In the genomic region with DNA sequence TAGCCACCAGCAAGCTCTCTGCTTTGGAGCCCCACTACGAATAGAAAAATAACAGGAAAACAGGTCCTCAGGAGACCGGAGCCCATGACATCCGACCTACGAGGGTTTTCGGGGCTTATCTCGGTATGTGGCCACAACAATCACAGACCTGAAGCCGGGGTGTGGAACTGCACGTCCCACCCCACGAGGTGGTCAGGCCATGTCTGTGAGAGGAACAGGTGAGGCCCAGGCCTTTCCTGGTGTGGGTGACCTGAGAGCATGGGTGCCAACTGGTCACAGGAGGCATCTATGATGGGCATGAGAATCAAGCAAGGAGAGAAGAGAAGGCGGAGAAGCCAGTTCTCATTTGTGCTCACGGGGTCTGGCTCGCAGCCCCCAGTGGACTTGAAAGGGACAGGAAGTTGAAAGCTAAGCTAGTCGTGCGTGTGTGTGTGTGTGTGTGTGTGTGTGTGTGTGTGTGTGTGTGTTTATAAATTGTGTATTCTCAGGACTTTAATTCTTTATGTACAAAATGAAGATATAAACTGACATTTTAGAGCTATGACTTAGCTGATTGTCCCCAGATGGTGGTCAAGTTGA, we compare ENCODE assay signal across 9 mouse cellular contexts.
DNase-seq lines count a peak whose midpoint lies in the region; ATAC-seq and TF ChIP-seq lines count a peak whose summit lies in the region.
"Had no signal": no experiment of that assay in that cellular context is flagged by ENCODE, and none has a peak within 500 bp of the region (broad histone marks: within the 10 kb centered on the region; RNA-seq: fewer than 3 reads in every experiment).

No protein-coding gene starts in this region.

- H3K36me3 ChIP-seq in lung, embryonic 14.5 days (ENCODE audit: insufficient read depth), result no peaks in the 10 kb centered on the region
- no peaks in the 10 kb centered on the region; the same call in 1 of the 2 replicates for H3K36me3 ChIP-seq in heart, postnatal 0 days (replicated peaks; ENCODE audit: control insufficient read depth, insufficient read depth, low read length)
- no peaks in the 10 kb centered on the region for H3K36me3 ChIP-seq in forebrain, postnatal 0 days (ENCODE audit: insufficient read depth)
- H3K36me3 ChIP-seq: forebrain, embryonic 15.5 days had no signal

- TF ChIP-seq POLR2A in lung, adult 2 months (IDR thresholded peaks at IDR 0.05; ENCODE audit: borderline replicate concordance, extremely low read depth, low read depth, low read length), result no peak

- H3K9ac ChIP-seq in lung, embryonic 14.5 days, result no peak overlapping the region
- H3K9ac ChIP-seq in heart, postnatal 0 days (replicated peaks; ENCODE audit: low read depth, low read length), result no peak overlapping the region
- no peak overlapping the region for H3K9ac ChIP-seq in forebrain, postnatal 0 days
- H3K9ac ChIP-seq: forebrain, embryonic 15.5 days had no signal

- WGBS in lung, embryonic 14.5 days, result 58% methylated on average over 14 of the region's 14 CpGs
- 48% methylated on average over 14 of the region's 14 CpGs for WGBS in lung, adult 2 months
- 68% methylated on average over 14 of the region's 14 CpGs for WGBS in heart, postnatal 0 days
- 88% methylated on average over 14 of the region's 14 CpGs for WGBS in forebrain, postnatal 0 days

- no peak for TF ChIP-seq CTCF in gastrocnemius, adult 2 months (IDR thresholded peaks at IDR 0.05)
- no peak for TF ChIP-seq CTCF in lung, embryonic 14.5 days (IDR thresholded peaks at IDR 0.05; ENCODE audit: low read depth)
- no peak for TF ChIP-seq CTCF in lung, adult 2 months (IDR thresholded peaks at IDR 0.05; ENCODE audit: insufficient read depth, low read length)
- no peak for TF ChIP-seq CTCF in heart, postnatal 0 days (IDR thresholded peaks at IDR 0.05; ENCODE audit: low read depth)
- TF ChIP-seq CTCF in forebrain, postnatal 0 days (IDR thresholded peaks at IDR 0.05; ENCODE audit: low read depth), result no peak

- peak overlapping the region; percentile 45 for H3K4me3 ChIP-seq in gastrocnemius, adult 2 months
- no peak overlapping the region for H3K4me3 ChIP-seq in lung, embryonic 14.5 days (ENCODE audit: low read depth, low read length)
- no peak overlapping the region for H3K4me3 ChIP-seq in lung, adult 2 months (replicated peaks; ENCODE audit: extremely low read depth, low read depth, low read length)
- H3K4me3 ChIP-seq in heart, postnatal 0 days (ENCODE audit: low read depth, low read length), result no peak overlapping the region
- H3K4me3 ChIP-seq in forebrain, postnatal 0 days (ENCODE audit: low read depth, low read length), result no peak overlapping the region
- H3K4me3 ChIP-seq: forebrain, embryonic 15.5 days had no signal

- H3K27me3 ChIP-seq in lung, embryonic 14.5 days (ENCODE audit: insufficient read depth, low read length), result no peaks in the 10 kb centered on the region
- no peaks in the 10 kb centered on the region for H3K27me3 ChIP-seq in heart, postnatal 0 days (ENCODE audit: control insufficient read depth, insufficient read depth, low read length)
- no peaks in the 10 kb centered on the region for H3K27me3 ChIP-seq in forebrain, postnatal 0 days (ENCODE audit: insufficient read depth, low read length)
- H3K27me3 ChIP-seq: forebrain, embryonic 15.5 days had no signal

- DNase-seq in gastrocnemius, adult 2 months, result no peak
- DNase-seq in gastrocnemius, postnatal 4 days (ENCODE audit: low spot score in 2 of 2), result no peak
- no peak for DNase-seq in lung, embryonic 14.5 days
- DNase-seq in lung, adult 2 months, result no peak
- DNase-seq in heart, postnatal 0 days (ENCODE audit: low spot score), result no peak
- DNase-seq in lung, postnatal 4 days, result peak; percentile 16 to 51
- no peak for DNase-seq in forebrain, postnatal 0 days
- no peak for DNase-seq in cerebellum, postnatal 36 days

- H3K27ac ChIP-seq in gastrocnemius, adult 2 months, result peak overlapping the region; percentile 84
- peak overlapping the region; percentile 40; the same call in 1 of the 2 replicates for H3K27ac ChIP-seq in lung, embryonic 14.5 days (ENCODE audit: low read depth)
- H3K27ac ChIP-seq in heart, postnatal 0 days (ENCODE audit: low read depth), result peak overlapping the region; percentile 81
- H3K27ac ChIP-seq in forebrain, postnatal 0 days (ENCODE audit: low read depth, low read length), result no peak overlapping the region
- H3K27ac ChIP-seq: forebrain, embryonic 15.5 days had no signal

- no peak overlapping the region for H3K4me2 ChIP-seq in lung, embryonic 14.5 days
- H3K4me2 ChIP-seq in heart, postnatal 0 days (ENCODE audit: low read depth, low read length), result no peak overlapping the region
- H3K4me2 ChIP-seq in forebrain, postnatal 0 days (ENCODE audit: low read depth), result no peak overlapping the region
- H3K4me2 ChIP-seq: forebrain, embryonic 15.5 days had no signal

- intact Hi-C loops in gastrocnemius, adult 2 months (cut with DNase I), result no loop called here

- no peak for TF ChIP-seq EP300 in heart, postnatal 0 days (IDR thresholded peaks at IDR 0.05; ENCODE audit: low read depth)

- no peak for ATAC-seq in lung, embryonic 14.5 days (ENCODE audit: insufficient read depth)
- no peak; the same call in 1 of the 2 replicates for ATAC-seq in heart, postnatal 0 days (ENCODE audit: insufficient read depth, low read depth)
- no peak for ATAC-seq in forebrain, postnatal 0 days
- ATAC-seq: forebrain, embryonic 15.5 days had no signal

- H3K4me1 ChIP-seq in lung, embryonic 14.5 days (ENCODE audit: insufficient read depth), result no peaks in the 10 kb centered on the region
- H3K4me1 ChIP-seq in lung, adult 2 months (ENCODE audit: control insufficient read depth, insufficient read depth, low read length), result peaks cover 17% of the 10 kb centered on the region
- peaks cover 5% of the 10 kb centered on the region; the same call in 1 of the 2 replicates for H3K4me1 ChIP-seq in heart, postnatal 0 days (ENCODE audit: control insufficient read depth, insufficient read depth)
- peaks cover 6% of the 10 kb centered on the region for H3K4me1 ChIP-seq in forebrain, postnatal 0 days (ENCODE audit: insufficient read depth)

- H3K9me3 ChIP-seq in lung, embryonic 14.5 days (ENCODE audit: low read depth, low read length), result no peaks in the 10 kb centered on the region
- H3K9me3 ChIP-seq in heart, postnatal 0 days (replicated peaks; ENCODE audit: control insufficient read depth, low read length), result no peaks in the 10 kb centered on the region
- H3K9me3 ChIP-seq in forebrain, postnatal 0 days (ENCODE audit: low read length), result no peaks in the 10 kb centered on the region
- H3K9me3 ChIP-seq: forebrain, embryonic 15.5 days had no signal

Comparison
In these comparisons a context has a peak if more than half of its experiments do, and no peak if none do; other contexts are left out.
1. DNase-seq: peak in lung, postnatal 4 days (2 of 2); none in gastrocnemius, adult 2 months (single experiment), gastrocnemius, postnatal 4 days (0 of 2), lung, embryonic 14.5 days (single experiment), lung, adult 2 months (single experiment), heart, postnatal 0 days (single experiment), forebrain, postnatal 0 days (single experiment) and cerebellum, postnatal 36 days (0 of 2).